Mouse (Mus musculus): ENCODE results near the gene Timm10.

- peak; percentile 93 for TF ChIP-seq GATA1 (IDR thresholded peaks at IDR 0.05; ENCODE audit: low read length)
- no peak for TF ChIP-seq TAL1 (IDR thresholded peaks at IDR 0.05; ENCODE audit: low read length)
Observed at GRCm38 (mm10) chr2:84838993-84839980, 12.5 kb downstream of the Timm10 start.

All from erythroblast, embryonic 14.5 days (primary cell).